Mouse (Mus musculus) testis, adult 2 months (tissue): Measurements from ENCODE around the gene Ip6k3. TPM values are rescaled to one million over a fixed set of nuclear protein-coding genes. Genes with fewer than 3 reads are reported as not detected.

ENCODE experiments used
- H3K27ac ChIP-seq: fragments of 200-500 bp; 2 replicates; pipeline ENCODE4 v1.5.1; 2012; ENCODE audit warnings: low read depth, low read length; ENCODE audit not compliant: control insufficient read depth, insufficient read depth
- H3K27me3 ChIP-seq: fragments of 200-500 bp; 2 replicates; pipeline ENCODE4 v1.6.1; 2012; ENCODE audit warnings: mild to moderate bottlenecking, low read length, moderate library complexity; ENCODE audit not compliant: control insufficient read depth, insufficient read depth
- H3K36me3 ChIP-seq: fragments of 200-500 bp; 2 replicates; pipeline ENCODE4 v1.6.1; 2012; ENCODE audit warnings: mild to moderate bottlenecking, low read length; ENCODE audit not compliant: control insufficient read depth, insufficient read depth
- H3K4me1 ChIP-seq: fragments of 200-500 bp; 2 replicates; pipeline ENCODE4 v1.6.1; 2012; ENCODE audit warnings: low read length; ENCODE audit not compliant: control insufficient read depth, insufficient read depth
- H3K4me3 ChIP-seq: fragments of 200-500 bp; 2 replicates; pipeline ENCODE4 v1.5.1; 2012; ENCODE audit warnings: low read depth, mild to moderate bottlenecking, low read length, moderate library complexity, mixed read lengths; ENCODE audit not compliant: control insufficient read depth
- CTCF ChIP-seq: fragments of 200-500 bp; IDR thresholded peaks from 2 replicates; pipeline ENCODE4 v1.5.1; 2012; ENCODE audit warnings: low read depth, mild to moderate bottlenecking, inconsistent platforms, low read length, moderate library complexity; ENCODE audit not compliant: control insufficient read depth, insufficient read depth, insufficient replicate concordance
- POLR2A ChIP-seq: fragments of 200-500 bp; IDR thresholded peaks from 2 replicates; pipeline ENCODE4 v1.6.1; 2012; ENCODE audit warnings: low read depth, mild to moderate bottlenecking, inconsistent platforms, low read length, moderate library complexity; ENCODE audit not compliant: control insufficient read depth
- polyA plus RNA-seq: library from polyadenylated mRNA; depleted of rRNA; stranded (reverse); fragments of >200 nt; gene quantifications from 2 replicates; pipeline ENCODE4 v1.2.3, GENCODE M21; 2012

The Ip6k3 gene
- polyA plus RNA-seq, 1 experiment: 0.05 TPM

DNA sequence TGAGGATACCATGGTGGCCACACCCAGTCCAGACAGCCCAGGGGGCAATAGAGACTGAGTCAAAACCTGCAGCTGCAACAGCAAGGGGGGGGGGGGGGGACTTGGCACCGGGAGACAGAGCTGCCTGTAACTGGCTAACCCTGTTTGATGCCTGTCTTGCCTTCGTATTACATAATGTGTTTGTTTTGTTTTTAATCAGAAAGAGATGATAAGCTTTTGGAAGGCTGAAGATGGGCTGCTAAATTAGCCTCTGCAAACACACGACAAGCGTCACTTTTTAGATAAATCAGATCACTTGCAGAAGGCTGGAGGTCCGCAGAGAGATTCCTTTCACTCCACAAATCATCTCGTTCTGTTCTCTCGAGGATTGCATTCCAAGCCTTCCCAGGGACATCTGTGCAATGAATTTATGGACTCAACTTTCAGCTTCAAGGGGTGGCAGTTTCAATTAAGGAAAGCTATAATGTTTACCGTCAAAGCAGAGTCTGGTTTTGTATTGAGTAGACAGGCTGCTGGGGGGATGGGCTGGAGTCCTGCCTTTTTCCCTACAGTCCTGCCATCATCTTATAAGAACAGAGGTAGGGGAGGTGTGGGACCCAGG is 21.2 kb downstream of the Ip6k3 start:
- Histone ChIP-seq H3K4me3 (no peak overlapping the region), H3K27ac (no peak overlapping the region), H3K36me3 (no peaks in the 10 kb centered on the region), H3K4me1 (peaks cover 7% of the 10 kb centered on the region), H3K27me3 (no peaks in the 10 kb centered on the region)
- TF ChIP-seq CTCF (no peak), POLR2A (no peak)

- Histone ChIP-seq H3K4me1 (peaks cover 2% of the 10 kb centered on the region; the same call in 1 of the 2 replicates), H3K27ac (no peak overlapping the region), H3K4me3 (no peak overlapping the region), H3K36me3 (no peaks in the 10 kb centered on the region), H3K27me3 (no peaks in the 10 kb centered on the region)
- TF ChIP-seq CTCF (no peak), POLR2A (no peak)
Measured at GRCm38 (mm10) chr17:27144152-27144551, 23.4 kb downstream of the Ip6k3 start.

DNA sequence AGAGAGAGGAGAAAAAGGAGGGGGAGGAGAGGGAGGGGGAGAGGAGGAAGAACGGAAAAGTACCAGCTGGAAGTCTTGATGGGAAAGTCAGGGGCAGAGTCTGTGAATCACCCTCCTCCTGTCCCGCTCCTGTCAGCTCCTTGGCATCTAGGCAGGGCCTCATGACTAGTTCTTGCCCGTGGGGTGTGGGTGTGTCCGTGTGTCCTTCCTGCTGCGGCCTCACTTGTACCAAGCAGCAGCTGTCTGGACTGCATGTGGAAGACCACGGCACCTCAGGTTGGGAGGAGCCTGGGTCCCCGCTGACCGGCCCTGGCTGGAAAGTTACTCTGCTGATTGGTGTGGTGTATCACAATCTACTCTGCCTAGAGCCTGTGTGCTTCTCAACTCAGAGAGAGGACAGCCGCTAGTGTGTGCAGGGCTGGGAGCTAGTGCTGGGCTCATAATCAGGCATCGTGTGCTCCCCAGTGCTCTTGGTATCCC is 25.6 kb downstream of the Ip6k3 start:
- H3K4me1 ChIP-seq: peaks cover 2% of the 10 kb centered on the region; the same call in 1 of the 2 replicates
- H3K27ac ChIP-seq: no peak overlapping the region
- no peaks in the 10 kb centered on the region for H3K27me3 ChIP-seq
- no peak overlapping the region for H3K4me3 ChIP-seq
- H3K36me3 ChIP-seq: no peaks in the 10 kb centered on the region
- no peak for TF ChIP-seq POLR2A
- TF ChIP-seq CTCF: no peak

DNA sequence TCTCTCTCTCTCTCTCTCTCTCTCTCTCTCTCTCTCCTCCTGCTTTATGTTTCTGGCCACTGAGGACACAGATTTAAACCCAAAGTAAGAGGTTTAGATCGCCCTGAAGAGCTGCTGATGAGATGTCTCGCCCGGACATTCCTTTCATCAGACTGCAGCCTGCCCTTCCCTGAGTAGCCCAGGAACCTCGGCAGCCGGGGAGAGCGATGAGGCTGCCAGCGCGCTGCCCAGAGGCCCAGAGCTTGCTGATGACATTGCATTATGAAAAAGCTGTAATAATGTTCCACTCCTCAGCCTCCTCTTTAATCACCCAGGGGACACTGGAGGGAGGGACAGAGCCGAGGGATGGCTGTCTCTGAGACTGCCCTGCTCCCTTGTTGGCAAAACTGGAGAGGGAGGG is 27.3 kb downstream of the Ip6k3 start:
- H3K36me3 ChIP-seq: no peaks in the 10 kb centered on the region
- no peak overlapping the region for H3K4me3 ChIP-seq
- H3K27ac ChIP-seq: no peak overlapping the region
- H3K4me1 ChIP-seq: peaks cover 2% of the 10 kb centered on the region; the same call in 1 of the 2 replicates
- TF ChIP-seq CTCF (no peak), POLR2A (no peak)
- H3K27me3 ChIP-seq: no peaks in the 10 kb centered on the region

DNA sequence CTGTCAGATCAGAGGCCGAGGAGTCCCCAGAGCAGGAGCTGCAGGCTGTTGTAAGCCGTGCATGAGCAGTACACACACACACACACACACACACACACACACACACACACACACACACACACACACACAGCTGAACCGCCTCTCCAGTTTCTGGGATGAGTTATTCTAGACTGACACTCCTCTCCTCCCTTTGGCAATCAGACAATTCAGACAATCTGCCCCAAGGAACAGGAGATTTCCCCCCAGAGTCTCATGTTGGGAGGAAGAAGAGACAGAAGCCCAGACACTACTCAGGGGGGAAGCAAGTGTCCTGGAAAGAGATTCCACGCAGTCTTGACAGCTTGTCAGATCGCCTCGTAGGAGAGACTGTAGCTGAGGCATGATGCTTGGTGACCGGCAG is 28.3 kb downstream of the Ip6k3 start:
- H3K27ac ChIP-seq: no peak overlapping the region

DNA sequence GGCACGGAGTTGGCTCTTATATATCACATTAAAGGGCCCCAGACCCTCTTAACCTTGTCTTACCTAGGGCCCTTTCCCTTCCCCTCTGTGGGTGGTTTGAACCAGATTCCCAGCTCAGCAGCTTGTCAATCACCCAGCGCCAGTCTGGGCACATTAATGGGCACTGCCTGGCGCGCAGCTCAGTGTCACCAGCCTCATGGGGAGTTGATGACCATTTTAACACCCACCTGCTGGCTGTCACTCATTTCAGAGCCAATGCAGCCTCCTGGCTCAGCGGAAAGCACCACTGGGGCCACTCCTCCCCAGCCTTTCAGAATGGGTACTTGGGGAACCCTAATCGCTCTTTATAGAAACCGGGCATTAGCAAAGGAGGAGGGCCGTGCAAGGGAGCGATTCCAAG is 29.2 kb downstream of the Ip6k3 start:
- TF ChIP-seq CTCF (no peak), POLR2A (no peak)
- Histone ChIP-seq H3K4me3 (no peak overlapping the region), H3K4me1 (peaks cover 8% of the 10 kb centered on the region), H3K36me3 (no peaks in the 10 kb centered on the region), H3K27me3 (no peaks in the 10 kb centered on the region), H3K27ac (no peak overlapping the region)

More for the DNA sequence above, 28.3 kb downstream of the Ip6k3 start:
- Histone ChIP-seq H3K4me3 (no peak overlapping the region), H3K4me1 (peaks cover 8% of the 10 kb centered on the region), H3K36me3 (no peaks in the 10 kb centered on the region), H3K27me3 (no peaks in the 10 kb centered on the region)
- no peak for TF ChIP-seq CTCF
- TF ChIP-seq POLR2A: no peak

- H3K27ac ChIP-seq: no peak overlapping the region
- no peaks in the 10 kb centered on the region for H3K36me3 ChIP-seq
- peaks cover 18% of the 10 kb centered on the region for H3K4me1 ChIP-seq
Measured at GRCm38 (mm10) chr17:27134715-27135114, 32.9 kb downstream of the Ip6k3 start.

More at GRCm38 (mm10) chr17:27134715-27135114, 32.9 kb downstream of the Ip6k3 start:
- Histone ChIP-seq H3K4me3 (peak overlapping the region; percentile 56), H3K27me3 (no peaks in the 10 kb centered on the region)
- TF ChIP-seq POLR2A (no peak), CTCF (no peak)
